Mouse (Mus musculus): ENCODE data around the gene Psma3. TPM values are rescaled to one million over a fixed set of nuclear protein-coding genes. Genes with fewer than 3 reads are reported as not detected.

Gene Psma3
- polyA plus RNA-seq, 1 experiment from 2014 or later: 680 TPM

DNA sequence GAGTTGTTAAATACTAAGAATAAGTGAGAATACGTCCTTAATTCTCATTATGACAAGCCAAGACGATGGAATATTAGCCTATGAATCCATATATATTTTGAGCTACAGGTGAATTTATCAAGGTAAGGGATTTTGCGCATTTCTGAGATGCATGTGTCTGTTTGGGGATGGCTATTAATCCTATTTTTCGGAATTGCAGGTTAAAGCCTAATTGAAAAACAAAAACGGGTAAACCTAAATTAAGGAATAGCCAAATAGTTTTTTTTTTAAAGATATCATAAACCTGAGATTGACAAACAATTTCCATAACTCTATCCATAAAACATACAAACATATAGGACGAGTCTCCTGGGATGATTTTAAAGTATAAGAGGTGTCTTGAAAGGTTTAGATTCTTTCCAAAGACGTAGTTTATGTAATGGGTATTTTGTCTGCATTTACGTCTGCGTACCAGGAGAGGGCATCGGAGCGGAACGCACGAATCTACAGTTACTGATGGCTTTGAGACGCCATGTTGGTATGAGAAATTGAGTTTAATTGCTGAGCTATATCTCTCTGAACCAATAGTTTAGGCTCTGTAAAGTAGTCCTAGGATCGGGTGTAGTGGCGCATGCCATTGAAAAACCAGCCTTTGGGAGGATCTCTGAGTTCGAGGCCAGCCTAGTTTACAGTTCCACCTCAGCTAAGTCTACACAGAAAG is 4.8 kb upstream of the Psma3 start:
- 4% methylated on average over 17 of the region's 17 CpGs for WGBS

DNA sequence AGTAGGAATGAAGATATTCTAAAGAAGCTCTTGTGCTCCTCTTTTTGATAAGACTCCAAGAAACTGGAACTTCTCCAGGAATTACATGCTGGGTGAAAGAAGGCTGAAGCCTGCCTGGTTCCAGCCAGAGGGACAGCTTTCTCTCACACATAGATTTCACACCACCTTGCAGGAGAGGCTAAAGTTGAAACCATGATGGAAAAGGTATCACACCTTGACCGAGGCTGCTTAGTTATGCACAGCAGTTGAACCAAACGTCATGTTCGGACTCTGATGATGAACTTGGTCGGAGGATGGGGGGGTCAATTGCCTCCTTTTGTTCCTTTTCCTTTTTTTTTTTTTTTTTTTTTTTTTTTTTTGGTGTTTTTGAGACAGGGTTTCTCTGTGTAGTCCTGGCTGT is 590 bp upstream of the Psma3 start:
- DNase-seq (ENCODE audit: low spot score): no peak
- no peaks in the 10 kb centered on the region for H3K9me3 ChIP-seq (replicated peaks)
- 91% methylated on average over 4 of the region's 4 CpGs for WGBS
- peak overlapping the region; percentile 98; the same call in 1 of the 2 replicates for H3K27ac ChIP-seq (replicated peaks)
- peak overlapping the region; percentile 97; the same call in 1 of the 2 replicates for H3K4me3 ChIP-seq
- peaks cover 13% of the 10 kb centered on the region for H3K4me1 ChIP-seq
- peaks cover 11% of the 10 kb centered on the region for H3K36me3 ChIP-seq
- H3K27me3 ChIP-seq (ENCODE audit: low read depth, poor library complexity, severe bottlenecking): no peaks in the 10 kb centered on the region

More for the DNA sequence above, 4.8 kb upstream of the Psma3 start:
- Histone ChIP-seq H3K27me3 (ENCODE audit: low read depth, poor library complexity, severe bottlenecking) (no peaks in the 10 kb centered on the region), H3K27ac (replicated peaks) (peak overlapping the region; percentile 74), H3K4me1 (peaks cover 8% of the 10 kb centered on the region), H3K4me3 (peak overlapping the region; percentile 74), H3K36me3 (no peaks in the 10 kb centered on the region), H3K9me3 (replicated peaks) (no peaks in the 10 kb centered on the region)
- peak; percentile 66 for DNase-seq (ENCODE audit: low spot score)

DNA sequence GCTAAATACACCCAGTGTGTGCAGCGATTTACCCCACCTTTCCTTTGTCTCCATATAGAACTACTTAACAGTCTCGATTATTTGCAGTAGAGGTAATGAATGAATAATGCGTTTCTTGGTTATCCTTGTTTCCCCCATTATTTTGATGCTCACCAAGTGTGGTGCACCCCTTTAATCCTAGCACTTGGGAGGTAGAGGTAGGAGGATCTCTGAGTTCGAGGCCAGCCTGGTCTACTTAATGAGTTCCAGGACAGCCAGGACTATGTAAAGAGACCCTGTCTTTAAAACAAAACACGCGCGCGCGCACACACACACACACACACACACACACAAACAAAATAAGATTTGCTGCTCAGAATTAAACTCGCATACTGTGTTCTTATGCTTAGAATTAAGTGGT is 985 bp downstream of the Psma3 start:
- H3K9me3 ChIP-seq (replicated peaks): no peaks in the 10 kb centered on the region
- whole genome bisulfite sequencing: 29% methylated on average over 10 of the region's 10 CpGs
- peak overlapping the region; percentile 98 for H3K27ac ChIP-seq (replicated peaks)
- no peaks in the 10 kb centered on the region for H3K27me3 ChIP-seq (ENCODE audit: low read depth, poor library complexity, severe bottlenecking)
- peaks cover 27% of the 10 kb centered on the region for H3K36me3 ChIP-seq
- peaks cover 13% of the 10 kb centered on the region for H3K4me1 ChIP-seq
- no peak for DNase-seq (ENCODE audit: low spot score)
- peak overlapping the region; percentile 97 for H3K4me3 ChIP-seq

DNA sequence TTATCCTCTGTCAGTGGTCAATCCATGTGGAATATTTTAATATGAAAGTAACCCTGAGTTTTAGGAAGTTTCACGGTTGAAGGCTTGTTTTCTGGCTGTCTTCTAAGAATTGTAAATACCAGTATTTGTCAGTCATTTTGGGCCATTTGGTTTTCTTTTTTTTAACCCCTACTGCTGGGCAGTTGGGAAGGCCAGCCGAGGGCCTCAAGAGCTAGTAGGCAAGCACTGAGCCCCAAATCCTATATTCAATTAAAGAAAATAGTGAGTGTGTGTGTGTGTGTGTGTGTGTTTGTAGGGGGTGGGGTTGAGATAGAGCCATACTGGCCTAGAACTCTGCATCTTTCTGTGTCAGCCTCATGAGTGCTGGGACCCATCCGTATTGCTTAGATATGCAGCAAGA is 1.5 kb downstream of the Psma3 start:
- WGBS: 83% methylated on average over 3 of the region's 3 CpGs
- no peak overlapping the region for H3K27ac ChIP-seq (replicated peaks)
- peaks cover 13% of the 10 kb centered on the region for H3K4me1 ChIP-seq

DNA sequence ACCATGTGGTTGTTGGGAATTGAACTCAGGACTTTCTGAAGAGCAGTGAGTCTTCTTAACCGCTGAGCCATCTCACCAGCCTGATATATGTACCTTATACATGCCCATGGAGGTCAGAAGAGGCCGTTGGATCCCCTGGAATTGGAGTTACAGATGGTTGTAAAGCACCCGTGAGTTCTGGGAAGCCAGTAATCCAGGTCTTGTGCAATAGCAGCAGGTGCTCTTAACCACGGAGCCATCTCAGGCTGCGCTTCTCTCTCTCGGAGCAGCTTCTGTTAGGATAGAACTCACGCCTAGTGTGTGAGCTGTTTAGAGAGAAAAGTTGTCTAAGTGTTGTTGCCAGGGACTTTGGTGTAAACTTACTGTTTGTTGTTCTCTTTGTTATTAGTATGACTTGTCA is 3.9 kb downstream of the Psma3 start:
- Histone ChIP-seq H3K9me3 (replicated peaks) (no peaks in the 10 kb centered on the region), H3K4me3 (no peak overlapping the region), H3K27ac (replicated peaks) (no peak overlapping the region), H3K36me3 (peaks cover 53% of the 10 kb centered on the region), H3K4me1 (peaks cover 13% of the 10 kb centered on the region), H3K27me3 (ENCODE audit: low read depth, poor library complexity, severe bottlenecking) (no peaks in the 10 kb centered on the region)
- WGBS: 89% methylated on average over 7 of the region's 7 CpGs
- no peak for DNase-seq (ENCODE audit: low spot score)

More for the DNA sequence above, 1.5 kb downstream of the Psma3 start:
- Histone ChIP-seq H3K9me3 (replicated peaks) (no peaks in the 10 kb centered on the region), H3K27me3 (ENCODE audit: low read depth, poor library complexity, severe bottlenecking) (no peaks in the 10 kb centered on the region), H3K4me3 (peak overlapping the region; percentile 97), H3K36me3 (peaks cover 32% of the 10 kb centered on the region)
- DNase-seq (ENCODE audit: low spot score): no peak

DNA sequence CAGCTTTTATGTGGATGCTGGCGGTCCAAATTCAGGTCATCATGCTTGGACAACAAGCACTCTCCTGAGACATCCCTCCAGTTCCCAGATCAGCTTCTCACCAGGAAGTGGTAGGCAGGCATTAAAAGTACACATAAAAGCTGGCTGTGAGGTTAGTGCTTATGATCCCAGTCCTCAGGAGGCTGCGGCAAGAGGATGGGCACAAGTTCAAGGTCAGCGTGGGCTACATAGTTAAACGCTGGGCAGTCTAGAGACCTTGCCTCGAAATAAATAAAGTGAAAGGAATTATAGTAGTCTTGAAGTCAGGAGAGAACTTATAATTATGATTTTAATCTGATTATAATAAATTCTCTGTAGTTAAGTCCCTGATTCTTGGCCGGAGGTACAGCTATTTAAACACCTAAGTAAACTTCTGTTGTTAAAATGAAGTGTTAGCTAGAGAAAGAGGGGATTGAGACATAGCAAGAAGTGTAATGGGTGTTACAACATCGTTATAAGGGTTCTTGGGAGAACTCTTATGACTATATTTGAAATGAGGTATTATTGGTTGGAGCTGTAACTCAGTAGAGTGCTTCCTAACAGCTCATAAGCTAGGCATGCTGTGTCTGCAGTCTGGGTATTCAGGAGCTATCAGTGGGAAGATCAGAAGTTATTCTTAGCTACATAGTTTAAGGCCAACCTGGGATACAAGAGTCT is 10.6 kb downstream of the Psma3 start:
- Histone ChIP-seq H3K36me3 (peaks cover 94% of the 10 kb centered on the region), H3K4me3 (no peak overlapping the region), H3K27me3 (ENCODE audit: low read depth, poor library complexity, severe bottlenecking) (no peaks in the 10 kb centered on the region), H3K4me1 (no peaks in the 10 kb centered on the region), H3K27ac (replicated peaks) (no peak overlapping the region), H3K9me3 (replicated peaks) (no peaks in the 10 kb centered on the region)
- WGBS: 95% methylated on average over 7 of the region's 7 CpGs
- no peak for DNase-seq (ENCODE audit: low spot score)

DNA sequence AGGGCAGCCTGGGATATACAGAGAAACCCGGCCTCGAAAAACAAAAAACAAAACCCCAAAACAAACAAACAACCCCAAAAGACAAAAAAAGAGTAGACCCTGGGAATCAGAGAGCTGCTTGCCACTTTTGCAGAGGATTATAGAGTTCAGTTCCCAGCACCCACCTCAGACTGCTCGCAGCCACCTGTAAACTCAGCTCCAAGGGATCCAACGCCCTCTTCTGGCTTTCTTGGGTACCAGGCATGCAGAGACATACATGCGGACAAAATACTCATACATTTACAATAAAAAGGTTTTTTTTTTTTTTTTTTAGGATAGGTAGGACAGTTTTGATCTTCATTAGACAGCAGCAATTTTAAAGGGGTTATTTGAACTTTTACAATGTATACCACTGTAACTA is 22.8 kb downstream of the Psma3 start:
- H3K36me3 ChIP-seq: peaks cover 75% of the 10 kb centered on the region
- DNase-seq (ENCODE audit: low spot score): no peak
- H3K27me3 ChIP-seq (ENCODE audit: low read depth, poor library complexity, severe bottlenecking): no peaks in the 10 kb centered on the region
- no peak overlapping the region for H3K27ac ChIP-seq (replicated peaks)
- no peaks in the 10 kb centered on the region for H3K9me3 ChIP-seq (replicated peaks)
- 87% methylated on average over 5 of the region's 5 CpGs for WGBS
- no peaks in the 10 kb centered on the region for H3K4me1 ChIP-seq
- H3K4me3 ChIP-seq: no peak overlapping the region

DNA sequence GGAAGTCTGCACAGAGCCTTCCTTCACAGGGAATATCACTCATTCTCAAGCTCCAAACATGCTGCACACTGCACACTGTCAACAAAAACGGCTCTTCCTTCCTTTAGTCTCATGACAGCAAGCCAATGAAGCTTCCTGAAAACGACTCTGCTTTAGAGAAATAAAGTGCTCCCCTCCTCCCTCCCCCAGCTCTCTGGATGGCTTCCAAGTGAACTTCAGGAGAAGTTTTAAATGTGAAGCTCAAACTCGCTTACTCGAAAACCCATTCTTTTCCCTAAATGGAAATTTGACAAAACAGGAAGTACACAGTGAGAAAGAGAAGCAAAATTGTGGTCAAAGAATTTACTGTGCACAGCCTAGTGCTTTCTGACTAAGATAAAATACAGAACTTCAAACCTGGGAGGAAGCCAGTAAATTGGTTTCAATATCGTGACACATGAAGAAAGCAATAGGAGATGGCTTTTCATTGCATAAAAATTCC is 25.0 kb downstream of the Psma3 start:
- Histone ChIP-seq H3K27me3 (ENCODE audit: low read depth, poor library complexity, severe bottlenecking) (no peaks in the 10 kb centered on the region), H3K9me3 (replicated peaks) (no peaks in the 10 kb centered on the region)
- WGBS: 75% methylated on average over 5 of the region's 5 CpGs

DNA sequence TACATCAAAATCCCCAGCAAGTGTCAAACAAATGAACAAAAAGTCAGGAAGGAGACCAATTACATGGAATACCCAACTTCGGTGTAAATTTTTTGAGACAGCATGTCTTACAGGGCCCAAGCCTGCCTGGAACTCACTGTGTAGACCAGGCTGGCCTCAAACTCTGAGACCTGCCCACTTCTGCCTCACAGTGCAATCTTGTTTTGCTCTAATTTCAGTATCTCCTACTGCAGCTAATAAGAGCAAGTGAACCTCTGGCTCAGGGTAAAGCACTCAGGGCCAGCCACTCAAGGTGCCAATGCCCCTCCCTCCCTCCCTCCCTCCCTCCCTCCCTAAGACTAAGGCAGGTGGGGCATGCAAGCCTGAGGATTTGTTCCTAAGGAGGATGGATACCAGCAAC is 25.9 kb downstream of the Psma3 start:
- no peaks in the 10 kb centered on the region for H3K27me3 ChIP-seq (ENCODE audit: low read depth, poor library complexity, severe bottlenecking)
- WGBS: 92% methylated on average over 1 of the region's 1 CpGs

More for the DNA sequence above, 25.0 kb downstream of the Psma3 start:
- Histone ChIP-seq H3K4me1 (no peaks in the 10 kb centered on the region), H3K27ac (replicated peaks) (no peak overlapping the region), H3K36me3 (peaks cover 70% of the 10 kb centered on the region), H3K4me3 (no peak overlapping the region)
- no peak for DNase-seq (ENCODE audit: low spot score)

DNA sequence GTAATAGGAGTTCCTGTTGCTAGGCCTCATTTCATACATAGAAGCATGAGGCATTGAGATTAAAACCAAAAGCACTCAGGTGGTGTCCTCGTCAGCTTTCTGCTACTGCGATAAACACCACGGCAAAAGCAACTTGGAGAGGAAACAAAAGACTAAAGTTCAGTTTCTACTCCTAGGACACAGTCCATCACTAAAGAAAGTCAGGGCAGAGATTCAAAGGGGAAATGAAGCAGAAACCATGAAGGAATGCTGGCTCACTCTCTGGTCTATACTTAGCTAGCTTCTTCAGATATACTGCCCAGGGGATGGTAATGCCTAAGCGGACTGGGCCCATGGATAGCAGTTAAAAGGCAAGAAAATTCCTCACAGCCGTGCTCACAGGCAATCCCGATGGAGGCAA is 27.0 kb downstream of the Psma3 start:
- peaks cover 71% of the 10 kb centered on the region for H3K36me3 ChIP-seq
- H3K27me3 ChIP-seq (ENCODE audit: low read depth, poor library complexity, severe bottlenecking): no peaks in the 10 kb centered on the region
- H3K27ac ChIP-seq (replicated peaks): no peak overlapping the region
- no peak for DNase-seq (ENCODE audit: low spot score)
- no peaks in the 10 kb centered on the region for H3K9me3 ChIP-seq (replicated peaks)
- H3K4me3 ChIP-seq: no peak overlapping the region
- 86% methylated on average over 6 of the region's 6 CpGs for WGBS
- no peaks in the 10 kb centered on the region for H3K4me1 ChIP-seq

More for the DNA sequence above, 25.9 kb downstream of the Psma3 start:
- Histone ChIP-seq H3K4me1 (no peaks in the 10 kb centered on the region), H3K9me3 (replicated peaks) (no peaks in the 10 kb centered on the region), H3K36me3 (peaks cover 71% of the 10 kb centered on the region), H3K4me3 (no peak overlapping the region), H3K27ac (replicated peaks) (no peak overlapping the region)
- DNase-seq (ENCODE audit: low spot score): no peak

DNA sequence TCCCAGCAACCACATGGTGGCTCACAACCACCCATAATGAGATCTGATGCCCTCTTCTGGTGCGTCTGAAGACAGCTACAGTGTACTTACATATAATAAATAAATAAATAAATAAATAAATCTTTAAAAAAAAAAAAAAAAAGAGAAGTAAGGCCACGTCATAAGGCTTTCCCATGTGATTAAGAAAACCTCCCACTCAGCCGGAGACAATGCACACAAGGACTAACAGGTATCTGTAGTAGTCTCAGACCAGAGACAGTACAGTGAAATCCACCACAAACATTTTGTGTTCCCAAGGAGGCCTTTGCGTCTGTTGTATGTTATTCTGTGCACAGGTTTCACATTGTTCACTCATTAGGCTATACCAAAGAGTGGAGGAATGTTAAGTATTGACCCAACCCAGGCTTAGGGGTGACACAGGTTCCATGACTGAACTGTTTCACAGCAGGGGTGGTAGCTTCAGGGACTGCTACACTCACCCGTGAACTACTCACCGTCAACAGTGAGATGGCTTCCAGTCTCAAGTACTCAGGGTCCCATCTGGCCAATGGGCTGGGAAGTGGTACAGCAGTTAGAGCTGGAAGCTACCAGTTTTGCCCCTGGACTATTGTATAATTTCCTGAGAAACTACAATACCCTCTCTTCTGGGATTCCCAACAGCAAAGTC is 29.5 kb downstream of the Psma3 start:
- Histone ChIP-seq H3K4me1 (no peaks in the 10 kb centered on the region), H3K36me3 (peaks cover 72% of the 10 kb centered on the region)
- WGBS: 92% methylated on average over 5 of the region's 6 CpGs

DNA sequence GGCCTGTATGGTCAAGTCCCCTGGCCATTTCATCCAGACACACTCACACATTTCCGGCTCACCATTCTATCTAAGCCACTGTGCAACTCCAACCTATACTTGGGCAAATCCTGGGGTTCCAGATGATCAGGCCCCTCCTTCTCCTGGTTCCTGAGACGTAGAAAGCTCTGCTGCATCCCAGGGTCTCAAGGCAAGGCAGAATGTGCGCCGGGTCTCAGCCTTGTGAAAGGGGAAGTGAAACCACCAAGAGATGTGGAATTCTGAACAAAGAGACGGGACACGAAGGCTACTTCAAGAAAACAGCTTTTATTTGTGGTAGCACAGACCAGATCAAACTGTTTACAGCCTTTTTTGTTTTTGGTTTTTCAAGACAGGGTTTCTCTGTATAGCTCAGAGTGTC is 31.7 kb downstream of the Psma3 start:
- Histone ChIP-seq H3K27ac (replicated peaks) (no peak overlapping the region), H3K27me3 (ENCODE audit: low read depth, poor library complexity, severe bottlenecking) (no peaks in the 10 kb centered on the region), H3K36me3 (peaks cover 86% of the 10 kb centered on the region), H3K4me1 (no peaks in the 10 kb centered on the region), H3K4me3 (no peak overlapping the region), H3K9me3 (replicated peaks) (no peaks in the 10 kb centered on the region)
- DNase-seq (ENCODE audit: low spot score): no peak
- 95% methylated on average over 6 of the region's 6 CpGs for WGBS

More for the DNA sequence above, 29.5 kb downstream of the Psma3 start:
- H3K9me3 ChIP-seq (replicated peaks): no peaks in the 10 kb centered on the region
- no peak overlapping the region for H3K4me3 ChIP-seq
- no peaks in the 10 kb centered on the region for H3K27me3 ChIP-seq (ENCODE audit: low read depth, poor library complexity, severe bottlenecking)
- DNase-seq (ENCODE audit: low spot score): no peak
- no peak overlapping the region for H3K27ac ChIP-seq (replicated peaks)

DNA sequence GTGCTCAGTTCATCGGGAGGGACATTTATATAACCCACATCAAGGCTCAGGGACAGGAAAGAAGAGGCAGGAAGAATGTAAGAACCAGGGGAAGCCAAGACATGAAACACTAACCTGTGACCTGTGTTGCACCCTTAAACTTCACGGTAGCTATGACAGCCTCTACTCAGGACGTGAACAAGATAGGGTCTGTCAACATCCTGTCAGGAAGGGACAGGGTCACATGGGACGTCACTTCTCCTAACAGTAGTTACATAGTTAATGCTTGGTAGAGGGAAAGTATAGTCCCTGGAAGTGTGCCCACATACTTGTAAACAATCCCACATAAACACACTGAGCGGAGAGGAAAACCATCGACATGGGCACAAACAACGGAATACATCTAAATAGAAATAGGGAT is 32.5 kb downstream of the Psma3 start:
- Histone ChIP-seq H3K27ac (replicated peaks) (no peak overlapping the region), H3K4me1 (no peaks in the 10 kb centered on the region), H3K36me3 (peaks cover 89% of the 10 kb centered on the region), H3K4me3 (no peak overlapping the region), H3K9me3 (replicated peaks) (no peaks in the 10 kb centered on the region), H3K27me3 (ENCODE audit: low read depth, poor library complexity, severe bottlenecking) (no peaks in the 10 kb centered on the region)
- 91% methylated on average over 7 of the region's 7 CpGs for WGBS
- no peak for DNase-seq (ENCODE audit: low spot score)
